Mouse (Mus musculus) midbrain, embryonic 10.5 days (tissue): ENCODE data around the gene Utrn. TPM values are rescaled to one million over a fixed set of nuclear protein-coding genes. Genes with fewer than 3 reads are reported as not detected.
"Not testable (repeated sequence)": the region's sequence is repeated elsewhere in the genome, so short reads cannot be mapped to it uniquely, and the experiment has no call there.

ENCODE experiments used
- DNase-seq: peaks from one replicate; pipeline ENCODE4 v3.0.0-alpha.2; 2017; ENCODE audit warnings: low spot score
- H3K27ac ChIP-seq: fragments of 300-500 bp; sonication (generic); replicated peaks from 2 replicates; pipeline ENCODE4 v1.5.1; 2016; ENCODE audit warnings: mild to moderate bottlenecking
- H3K27me3 ChIP-seq: fragments of 300-500 bp; sonication (generic); 2 replicates; pipeline ENCODE4 v1.6.1; 2016; ENCODE audit warnings: low read depth, mild to moderate bottlenecking; ENCODE audit not compliant: poor library complexity, severe bottlenecking
- H3K36me3 ChIP-seq: fragments of 300-500 bp; sonication (generic); 2 replicates; pipeline ENCODE4 v1.6.1; 2016; ENCODE audit warnings: mild to moderate bottlenecking, moderate library complexity
- H3K4me1 ChIP-seq: fragments of 300-500 bp; sonication (generic); 2 replicates; pipeline ENCODE4 v1.6.1; 2016
- H3K4me3 ChIP-seq: fragments of 300-500 bp; sonication (generic); 2 replicates; pipeline ENCODE4 v1.5.1; 2016; ENCODE audit warnings: mild to moderate bottlenecking, moderate library complexity
- H3K9me3 ChIP-seq: fragments of 300-500 bp; sonication (generic); replicated peaks from 2 replicates; pipeline ENCODE4 v1.6.1; 2016; ENCODE audit warnings: mild to moderate bottlenecking
- WGBS: fragments of 180-500 bp; shearing (Covaris S2); methylation state at CpG from one replicate; pipeline ENCODE4 v1.1.7; 2016; 5-methylcytosine and 5-hydroxymethylcytosine counted together
- polyA plus RNA-seq: library from polyadenylated mRNA; unstranded; fragments of >200 nt; fragmentation: Nextera tagmentation; extraction: Ambion mirVana; gene quantifications from 2 replicates; pipeline ENCODE4 v1.2.1, GENCODE M21; 2016

The Utrn gene
- polyA plus RNA-seq, 1 experiment from 2014 or later: 38.8 TPM

DNA sequence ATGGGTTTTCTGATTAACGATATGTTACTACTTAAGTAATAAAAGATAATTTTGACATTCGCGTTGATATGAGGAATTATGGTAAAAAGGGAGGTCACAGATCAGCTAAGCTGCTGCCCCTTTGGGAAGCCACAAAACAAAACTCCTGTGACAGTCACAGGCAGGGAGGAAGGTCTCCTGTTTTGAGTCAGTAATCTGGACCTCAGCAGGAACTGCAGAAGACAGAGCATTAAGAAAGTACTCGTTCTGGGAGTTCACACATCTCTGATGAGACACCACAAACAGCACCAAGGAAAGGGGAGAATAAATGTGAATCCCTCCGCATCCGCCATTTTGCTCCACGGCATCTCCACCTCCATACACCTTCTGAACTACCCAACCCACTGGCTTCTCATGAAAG lies 259.3 kb downstream of the Utrn start:
- no peaks in the 10 kb centered on the region for H3K27me3 ChIP-seq
- 81% methylated on average over 7 of the region's 7 CpGs for WGBS
- H3K27ac ChIP-seq: no peak overlapping the region
- peaks cover 8% of the 10 kb centered on the region for H3K4me1 ChIP-seq
- no peak for DNase-seq
- H3K4me3 ChIP-seq: no peak overlapping the region
- H3K36me3 ChIP-seq: no peaks in the 10 kb centered on the region
- no peaks in the 10 kb centered on the region for H3K9me3 ChIP-seq

- no peaks in the 10 kb centered on the region for H3K9me3 ChIP-seq
- no peak for DNase-seq
- H3K36me3 ChIP-seq: no peaks in the 10 kb centered on the region
- no peaks in the 10 kb centered on the region for H3K4me1 ChIP-seq
- H3K27ac ChIP-seq: no peak overlapping the region
- H3K4me3 ChIP-seq: no peak overlapping the region
- H3K27me3 ChIP-seq: no peaks in the 10 kb centered on the region
Observed at GRCm38 (mm10) chr10:12608634-12609033, 260.5 kb downstream of the Utrn start.

DNA sequence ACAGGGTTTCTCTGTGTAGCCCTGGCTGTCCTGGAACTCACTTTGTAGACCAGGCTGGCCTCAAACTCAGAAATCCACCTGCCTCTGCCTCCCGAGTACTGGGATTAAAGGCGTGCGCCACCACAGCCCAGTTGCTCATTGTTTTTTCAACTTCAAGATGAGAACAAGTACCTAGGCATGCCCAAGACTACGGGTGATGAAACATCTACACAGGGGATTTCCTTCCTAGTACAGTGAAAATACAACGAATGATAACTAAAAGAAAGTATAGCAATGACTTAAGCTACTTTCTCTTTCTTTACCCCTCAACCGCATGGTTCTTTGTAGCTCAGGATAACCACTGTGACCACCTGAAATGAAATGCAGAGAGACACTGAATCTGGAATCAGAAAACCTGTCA lies 262.0 kb downstream of the Utrn start:
- H3K36me3 ChIP-seq, H3K9me3 ChIP-seq, H3K27me3 ChIP-seq, H3K4me1 ChIP-seq, H3K27ac ChIP-seq, H3K4me3 ChIP-seq, DNase-seq: not testable (repeated sequence)
- WGBS: 96% methylated on average over 6 of the region's 6 CpGs

GRCm38 (mm10) chr10:12595379-12595778 lies 273.8 kb downstream of the Utrn start:
- H3K4me1 ChIP-seq: peaks cover 5% of the 10 kb centered on the region
- no peaks in the 10 kb centered on the region for H3K27me3 ChIP-seq
- no peaks in the 10 kb centered on the region for H3K9me3 ChIP-seq
- WGBS: 34% methylated on average over 2 of the region's 2 CpGs
- H3K36me3 ChIP-seq: no peaks in the 10 kb centered on the region
- DNase-seq: no peak
- H3K27ac ChIP-seq: no peak overlapping the region
- H3K4me3 ChIP-seq: no peak overlapping the region

DNA sequence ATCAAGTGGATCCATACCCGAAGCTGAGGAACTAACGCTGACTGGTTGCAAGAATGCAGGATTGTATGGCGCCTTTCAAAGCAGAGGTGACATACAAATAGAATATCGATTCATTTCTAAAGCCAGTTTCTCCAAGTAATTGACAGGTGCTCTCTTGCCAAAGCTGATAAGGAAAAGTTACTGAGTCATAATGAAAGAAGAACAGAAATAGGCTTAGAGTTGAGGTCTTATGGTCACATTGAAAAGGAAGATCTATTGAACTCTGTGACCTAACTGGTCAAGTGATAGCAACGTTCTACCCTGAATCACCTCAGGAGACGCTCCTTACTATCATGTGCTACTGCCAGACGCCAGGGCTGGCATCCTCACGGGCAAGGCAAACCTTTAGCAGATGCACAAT lies 274.2 kb downstream of the Utrn start:
- Histone ChIP-seq H3K4me3 (no peak overlapping the region), H3K27ac (no peak overlapping the region), H3K27me3 (no peaks in the 10 kb centered on the region), H3K4me1 (peaks cover 5% of the 10 kb centered on the region), H3K36me3 (no peaks in the 10 kb centered on the region), H3K9me3 (no peaks in the 10 kb centered on the region)
- no peak for DNase-seq
- WGBS: 89% methylated on average over 8 of the region's 8 CpGs

GRCm38 (mm10) chr10:12593071-12593470 lies 276.1 kb downstream of the Utrn start:
- no peaks in the 10 kb centered on the region for H3K27me3 ChIP-seq
- no peak overlapping the region for H3K27ac ChIP-seq
- H3K4me3 ChIP-seq: no peak overlapping the region
- peaks cover 5% of the 10 kb centered on the region for H3K4me1 ChIP-seq
- H3K36me3 ChIP-seq: no peaks in the 10 kb centered on the region
- H3K9me3 ChIP-seq: no peaks in the 10 kb centered on the region
- DNase-seq: no peak

DNA sequence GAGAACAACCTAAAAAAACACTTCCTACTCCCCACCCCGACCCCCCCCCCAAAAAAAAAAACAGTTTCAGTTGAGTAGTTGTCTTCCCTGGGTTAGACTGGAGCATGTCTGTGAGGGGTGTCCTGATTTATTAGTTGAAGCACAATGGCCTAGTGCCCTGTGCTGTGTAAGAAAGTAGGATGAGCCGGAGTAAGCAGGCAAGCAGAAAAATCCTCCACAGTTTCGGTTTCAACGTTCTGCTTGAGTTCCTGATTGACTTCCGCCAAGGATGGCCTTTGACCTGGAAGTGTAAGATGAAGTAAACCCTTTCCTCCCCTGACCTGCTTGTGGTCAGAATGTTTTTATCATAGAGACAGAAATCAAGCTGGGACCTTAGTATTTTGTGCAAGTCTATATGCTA lies 277.2 kb downstream of the Utrn start:
- DNase-seq: no peak
- Histone ChIP-seq H3K4me1 (peaks cover 5% of the 10 kb centered on the region), H3K36me3 (no peaks in the 10 kb centered on the region), H3K27ac (no peak overlapping the region), H3K9me3 (no peaks in the 10 kb centered on the region), H3K27me3 (no peaks in the 10 kb centered on the region), H3K4me3 (no peak overlapping the region)
- 60% methylated on average over 5 of the region's 5 CpGs for WGBS

- no peaks in the 10 kb centered on the region for H3K9me3 ChIP-seq
- no peaks in the 10 kb centered on the region for H3K27me3 ChIP-seq
- H3K4me3 ChIP-seq: no peak overlapping the region
- DNase-seq: no peak
- no peak overlapping the region for H3K27ac ChIP-seq
- H3K36me3 ChIP-seq: no peaks in the 10 kb centered on the region
- 85% methylated on average over 7 of the region's 7 CpGs for WGBS
- no peaks in the 10 kb centered on the region for H3K4me1 ChIP-seq
Observed at GRCm38 (mm10) chr10:12588051-12588450, 281.1 kb downstream of the Utrn start.

GRCm38 (mm10) chr10:12587318-12587717 lies 281.8 kb downstream of the Utrn start:
- DNase-seq: no peak
- Histone ChIP-seq H3K36me3 (no peaks in the 10 kb centered on the region), H3K9me3 (no peaks in the 10 kb centered on the region), H3K27me3 (no peaks in the 10 kb centered on the region), H3K27ac (no peak overlapping the region), H3K4me3 (no peak overlapping the region), H3K4me1 (no peaks in the 10 kb centered on the region)
- WGBS: 91% methylated on average over 1 of the region's 1 CpGs

DNA sequence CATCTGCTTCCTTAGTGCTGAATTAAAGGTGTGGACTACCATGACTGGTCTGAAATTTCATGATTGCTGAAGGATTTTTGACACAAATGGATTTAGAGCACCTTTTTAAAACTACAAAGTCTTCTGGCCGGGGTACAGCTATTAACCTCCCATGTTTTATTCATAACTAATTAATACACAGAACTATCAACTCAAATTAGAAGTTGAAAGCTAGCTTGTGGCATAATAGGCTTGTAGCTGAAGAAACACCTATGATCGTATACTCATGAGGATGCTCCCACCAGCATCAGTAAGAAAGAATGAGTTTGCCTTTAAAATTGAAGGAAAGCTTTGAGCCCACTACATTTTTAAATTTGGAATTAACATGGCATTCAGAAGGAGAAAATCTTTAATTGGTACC lies 282.3 kb downstream of the Utrn start:
- Histone ChIP-seq H3K4me1 (no peaks in the 10 kb centered on the region), H3K27me3 (no peaks in the 10 kb centered on the region), H3K4me3 (no peak overlapping the region), H3K9me3 (no peaks in the 10 kb centered on the region), H3K27ac (no peak overlapping the region), H3K36me3 (no peaks in the 10 kb centered on the region)
- 89% methylated on average over 2 of the region's 2 CpGs for WGBS
- DNase-seq: no peak

- no peaks in the 10 kb centered on the region for H3K27me3 ChIP-seq
- H3K36me3 ChIP-seq: no peaks in the 10 kb centered on the region
- no peak overlapping the region for H3K27ac ChIP-seq
- no peaks in the 10 kb centered on the region for H3K9me3 ChIP-seq
- WGBS: 89% methylated on average over 1 of the region's 1 CpGs
- H3K4me1 ChIP-seq: no peaks in the 10 kb centered on the region
- no peak overlapping the region for H3K4me3 ChIP-seq
- no peak for DNase-seq
Observed at GRCm38 (mm10) chr10:12586200-12586599, 283.0 kb downstream of the Utrn start.

DNA sequence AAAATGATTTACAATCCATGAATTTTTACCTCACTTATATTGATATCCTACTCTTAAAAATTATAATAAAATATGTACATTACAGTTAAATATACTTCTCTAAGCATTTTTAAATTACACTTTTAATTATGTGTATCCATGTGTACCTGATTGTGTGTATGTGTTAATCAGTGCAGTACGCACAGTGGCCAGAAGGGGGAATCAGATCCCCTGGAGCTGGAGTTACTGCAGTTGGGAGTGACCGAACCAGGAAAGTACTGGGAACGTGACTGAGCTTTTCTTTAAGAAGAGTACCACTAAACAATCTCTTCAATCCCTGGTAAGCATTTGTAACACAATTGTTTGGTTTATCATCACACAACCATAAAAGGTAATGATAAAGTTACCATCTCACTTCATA lies 285.7 kb downstream of the Utrn start:
- peaks cover 12% of the 10 kb centered on the region for H3K4me1 ChIP-seq
- H3K36me3 ChIP-seq: no peaks in the 10 kb centered on the region
- H3K9me3 ChIP-seq: no peaks in the 10 kb centered on the region
- WGBS: 93% methylated on average over 3 of the region's 3 CpGs
- H3K4me3 ChIP-seq: no peak overlapping the region
- no peak for DNase-seq
- H3K27me3 ChIP-seq: no peaks in the 10 kb centered on the region
- H3K27ac ChIP-seq: no peak overlapping the region

DNA sequence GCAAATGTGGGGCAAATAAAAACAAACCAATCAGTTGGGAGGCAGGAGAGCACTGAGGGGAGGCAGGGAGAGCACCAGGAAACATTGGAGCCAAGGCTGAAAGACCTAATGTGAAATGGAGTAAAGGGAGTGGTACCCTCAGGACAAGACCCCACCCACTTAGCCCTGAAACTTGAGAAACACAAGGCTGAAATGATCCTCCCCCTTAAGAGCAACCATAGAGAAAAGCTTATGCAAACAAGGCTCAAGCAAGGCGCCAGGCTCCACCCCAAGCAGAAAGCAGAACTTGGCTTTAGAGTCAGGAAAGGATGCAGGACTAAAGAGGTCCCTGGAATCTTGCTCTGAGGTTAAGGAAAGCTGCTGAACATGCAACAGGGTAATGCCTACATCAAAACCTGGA lies 290.1 kb downstream of the Utrn start:
- Histone ChIP-seq H3K27ac (no peak overlapping the region), H3K4me3 (no peak overlapping the region), H3K36me3 (no peaks in the 10 kb centered on the region), H3K4me1 (peaks cover 35% of the 10 kb centered on the region), H3K9me3 (no peaks in the 10 kb centered on the region), H3K27me3 (no peaks in the 10 kb centered on the region)
- WGBS: 20% methylated on average over 1 of the region's 1 CpGs
- peak; percentile 20 for DNase-seq

DNA sequence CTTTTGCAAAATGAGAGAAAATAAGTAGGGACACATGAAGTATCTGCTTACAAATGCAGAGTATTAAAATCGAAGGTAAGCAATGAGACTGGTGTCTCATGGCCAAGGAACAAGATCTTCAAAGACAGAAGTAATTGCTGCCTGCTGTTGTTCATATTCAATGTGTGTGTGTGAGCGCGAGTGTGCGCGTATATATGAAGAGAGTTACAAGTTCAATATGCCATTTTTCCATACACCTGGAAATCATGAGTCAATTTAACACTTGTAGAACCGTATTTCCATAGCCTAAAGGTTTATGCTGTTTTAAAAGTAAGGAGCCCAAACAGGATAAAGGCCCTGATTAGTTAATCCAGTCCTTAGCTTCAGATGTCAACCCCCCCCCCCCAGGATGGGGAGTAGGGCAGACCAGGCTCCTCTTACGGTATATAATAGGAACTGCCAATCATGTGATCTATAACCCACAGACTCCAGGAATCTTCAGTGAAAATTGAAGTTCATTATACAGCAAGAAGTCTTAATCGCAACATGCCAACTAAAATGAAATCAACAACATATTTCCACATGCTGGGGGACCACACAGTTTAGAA lies 293.2 kb downstream of the Utrn start:
- H3K4me3 ChIP-seq: no peak overlapping the region
- no peaks in the 10 kb centered on the region for H3K9me3 ChIP-seq
- no peak overlapping the region for H3K27ac ChIP-seq
- H3K4me1 ChIP-seq: peaks cover 59% of the 10 kb centered on the region
- WGBS: 88% methylated on average over 8 of the region's 8 CpGs
- DNase-seq: no peak
- H3K36me3 ChIP-seq: no peaks in the 10 kb centered on the region
- H3K27me3 ChIP-seq: no peaks in the 10 kb centered on the region
